Mouse (Mus musculus): ENCODE data around the gene Nrarp. TPM values are rescaled to one million over a fixed set of nuclear protein-coding genes. Genes with fewer than 3 reads are reported as not detected.

Gene Nrarp
- polyA plus RNA-seq, 1 experiment from 2014 or later: 13.6 TPM

- Histone ChIP-seq H3K27ac (ENCODE audit: low read depth, low read length) (no peak overlapping the region; the same call in 1 of the 2 replicates), H3K4me2 (ENCODE audit: low read length) (peak overlapping the region; percentile 83), H3K4me1 (ENCODE audit: control insufficient read depth, insufficient read depth, low read depth, low read length) (peaks cover 17% of the 10 kb centered on the region), H3K9me3 (ENCODE audit: control insufficient read depth, low read length) (no peaks in the 10 kb centered on the region), H3K27me3 (replicated peaks; ENCODE audit: control insufficient read depth, insufficient read depth, low read length) (no peaks in the 10 kb centered on the region), H3K9ac (ENCODE audit: low read depth, low read length) (no peak overlapping the region; the same call in 1 of the 2 replicates), H3K4me3 (ENCODE audit: low read length) (no peak overlapping the region), H3K36me3 (ENCODE audit: control insufficient read depth, insufficient read depth, low read length) (no peaks in the 10 kb centered on the region)
- no peak for ATAC-seq
- 28% methylated on average over 5 of the region's 5 CpGs for whole genome bisulfite sequencing
Measured at GRCm38 (mm10) chr2:25186575-25186930, 6.0 kb downstream of the Nrarp start.

DNA sequence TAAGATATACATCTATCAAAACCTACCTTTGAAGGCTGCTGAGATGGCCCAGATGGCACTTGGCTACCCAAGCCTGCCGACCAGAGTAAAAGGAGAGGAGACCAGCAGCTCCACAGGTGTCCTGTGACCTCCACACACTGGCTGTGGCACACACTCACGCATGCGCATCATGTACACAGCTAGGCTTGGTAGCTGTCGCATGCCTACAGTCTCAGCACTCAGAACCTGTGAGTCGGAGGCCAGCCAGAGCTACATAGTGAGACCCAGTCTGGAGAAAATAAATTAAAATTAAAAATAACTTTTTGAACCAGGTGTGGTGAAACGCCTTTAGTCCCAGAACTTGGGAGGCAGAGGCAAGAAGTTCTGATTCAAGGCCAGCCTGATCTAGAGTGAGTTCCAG lies 7.3 kb downstream of the Nrarp start:
- no peak overlapping the region for H3K9ac ChIP-seq (ENCODE audit: low read depth, low read length)
- peaks cover 11% of the 10 kb centered on the region; the same call in 1 of the 2 replicates for H3K4me1 ChIP-seq (ENCODE audit: control insufficient read depth, insufficient read depth, low read depth, low read length)
- no peak for ATAC-seq
- no peaks in the 10 kb centered on the region for H3K27me3 ChIP-seq (replicated peaks; ENCODE audit: control insufficient read depth, insufficient read depth, low read length)
- no peak overlapping the region for H3K4me3 ChIP-seq (ENCODE audit: low read length)
- no peaks in the 10 kb centered on the region for H3K36me3 ChIP-seq (ENCODE audit: control insufficient read depth, insufficient read depth, low read length)
- no peak overlapping the region for H3K27ac ChIP-seq (ENCODE audit: low read depth, low read length)
- 79% methylated on average over 6 of the region's 6 CpGs for WGBS
- H3K4me2 ChIP-seq (ENCODE audit: low read length): no peak overlapping the region
- no peaks in the 10 kb centered on the region for H3K9me3 ChIP-seq (ENCODE audit: control insufficient read depth, low read length)

GRCm38 (mm10) chr2:25193330-25193770 lies 12.8 kb downstream of the Nrarp start:
- no peak overlapping the region for H3K4me3 ChIP-seq (ENCODE audit: low read length)
- ATAC-seq: peak; percentile 75
- no peaks in the 10 kb centered on the region for H3K4me1 ChIP-seq (ENCODE audit: control insufficient read depth, insufficient read depth, low read depth, low read length)
- no peak overlapping the region for H3K27ac ChIP-seq (ENCODE audit: low read depth, low read length)
- no peak overlapping the region for H3K4me2 ChIP-seq (ENCODE audit: low read length)
- no peaks in the 10 kb centered on the region for H3K9me3 ChIP-seq (ENCODE audit: control insufficient read depth, low read length)
- WGBS: 0% methylated on average over 6 of the region's 6 CpGs
- no peaks in the 10 kb centered on the region for H3K36me3 ChIP-seq (ENCODE audit: control insufficient read depth, insufficient read depth, low read length)
- H3K27me3 ChIP-seq (replicated peaks; ENCODE audit: control insufficient read depth, insufficient read depth, low read length): peaks cover 23% of the 10 kb centered on the region
- H3K9ac ChIP-seq (ENCODE audit: low read depth, low read length): 0 out of 2 replicates have a peak overlapping the region, but pooled peaks have one; percentile 12

DNA sequence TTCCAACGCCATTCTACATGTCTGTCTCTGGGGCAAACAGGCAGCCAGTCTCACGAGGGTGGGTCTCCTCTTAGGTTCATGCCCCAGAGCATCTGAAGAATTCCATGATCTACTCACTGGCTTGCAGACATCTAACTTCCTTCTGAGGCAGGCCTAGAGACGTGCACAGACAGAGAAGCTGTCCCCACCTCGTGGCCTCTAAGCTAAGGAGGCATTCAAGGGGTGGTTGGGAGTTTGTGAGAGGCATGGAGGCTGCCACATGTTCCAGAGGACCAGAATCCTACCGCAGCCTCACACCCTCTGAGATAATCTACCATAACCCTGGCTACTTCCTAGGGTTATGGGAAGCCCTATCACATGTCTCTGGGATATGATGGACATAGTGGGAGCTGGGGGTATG lies 13.4 kb downstream of the Nrarp start:
- no peak overlapping the region for H3K4me3 ChIP-seq (ENCODE audit: low read length)
- no peak overlapping the region for H3K27ac ChIP-seq (ENCODE audit: low read depth, low read length)
- WGBS: 75% methylated on average over 5 of the region's 5 CpGs
- H3K4me1 ChIP-seq (ENCODE audit: control insufficient read depth, insufficient read depth, low read depth, low read length): no peaks in the 10 kb centered on the region
- no peak overlapping the region for H3K9ac ChIP-seq (ENCODE audit: low read depth, low read length)
- ATAC-seq: no peak
- H3K4me2 ChIP-seq (ENCODE audit: low read length): no peak overlapping the region
- peaks cover 23% of the 10 kb centered on the region for H3K27me3 ChIP-seq (replicated peaks; ENCODE audit: control insufficient read depth, insufficient read depth, low read length)
- peaks cover 4% of the 10 kb centered on the region for H3K36me3 ChIP-seq (ENCODE audit: control insufficient read depth, insufficient read depth, low read length)
- H3K9me3 ChIP-seq (ENCODE audit: control insufficient read depth, low read length): no peaks in the 10 kb centered on the region

DNA sequence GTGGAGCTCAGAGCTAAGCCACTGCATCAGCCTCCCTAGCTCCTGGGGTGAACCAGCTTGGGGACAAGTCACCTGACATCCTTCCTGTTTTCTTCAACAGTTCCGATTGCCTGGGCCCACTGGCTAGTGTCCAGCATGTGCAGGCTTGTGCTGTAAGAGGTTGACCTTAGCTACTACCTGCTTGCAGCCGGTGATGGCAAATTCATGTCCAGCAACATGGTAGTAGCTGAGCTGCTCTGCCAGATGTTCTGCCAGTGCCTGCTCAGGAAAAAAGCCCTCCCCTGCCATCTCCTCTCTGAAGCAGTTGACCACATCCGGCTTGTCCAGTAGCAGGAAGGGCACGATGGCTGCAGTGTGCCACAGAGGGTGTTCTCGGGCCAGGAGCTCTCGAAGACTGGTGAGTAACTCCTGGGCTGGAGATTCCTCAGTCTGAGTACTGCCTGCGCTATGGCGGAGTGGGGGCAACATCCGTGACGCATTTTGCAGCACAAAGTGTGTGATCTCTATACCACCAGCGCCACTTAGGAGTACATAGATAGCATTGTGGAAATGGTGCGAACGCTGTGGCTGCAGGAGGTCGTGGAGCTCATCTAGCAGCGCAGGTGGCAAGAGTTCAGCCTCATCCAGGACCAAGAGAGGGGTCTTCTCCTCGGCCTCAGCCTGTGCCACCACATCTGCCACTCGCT lies 14.1 kb downstream of the Nrarp start:
- Histone ChIP-seq H3K27ac (ENCODE audit: low read depth, low read length) (no peak overlapping the region), H3K4me1 (ENCODE audit: control insufficient read depth, insufficient read depth, low read depth, low read length) (no peaks in the 10 kb centered on the region), H3K4me2 (ENCODE audit: low read length) (no peak overlapping the region), H3K9me3 (ENCODE audit: control insufficient read depth, low read length) (no peaks in the 10 kb centered on the region), H3K27me3 (replicated peaks; ENCODE audit: control insufficient read depth, insufficient read depth, low read length) (peaks cover 23% of the 10 kb centered on the region), H3K4me3 (ENCODE audit: low read length) (no peak overlapping the region), H3K9ac (ENCODE audit: low read depth, low read length) (no peak overlapping the region), H3K36me3 (ENCODE audit: control insufficient read depth, insufficient read depth, low read length) (peaks cover 8% of the 10 kb centered on the region)
- 82% methylated on average over 17 of the region's 17 CpGs for WGBS
- ATAC-seq: no peak

GRCm38 (mm10) chr2:25195211-25196156 lies 14.9 kb downstream of the Nrarp start:
- no peaks in the 10 kb centered on the region for H3K9me3 ChIP-seq (ENCODE audit: control insufficient read depth, low read length)
- H3K9ac ChIP-seq (ENCODE audit: low read depth, low read length): 0 out of 2 replicates have a peak overlapping the region, but pooled peaks have one; percentile 7
- 22% methylated on average over 55 of the region's 55 CpGs for WGBS
- no peak overlapping the region for H3K4me3 ChIP-seq (ENCODE audit: low read length)
- H3K4me2 ChIP-seq (ENCODE audit: low read length): 0 out of 2 replicates have a peak overlapping the region, but pooled peaks have one; percentile 13
- H3K27me3 ChIP-seq (replicated peaks; ENCODE audit: control insufficient read depth, insufficient read depth, low read length): peaks cover 23% of the 10 kb centered on the region
- no peak overlapping the region for H3K27ac ChIP-seq (ENCODE audit: low read depth, low read length)
- no peaks in the 10 kb centered on the region for H3K4me1 ChIP-seq (ENCODE audit: control insufficient read depth, insufficient read depth, low read depth, low read length)
- peaks cover 17% of the 10 kb centered on the region for H3K36me3 ChIP-seq (ENCODE audit: control insufficient read depth, insufficient read depth, low read length)
- ATAC-seq: no peak

- no peak for ATAC-seq
- H3K4me3 ChIP-seq (ENCODE audit: low read length): no peak within 1 kb of the TSS
- H3K4me2 ChIP-seq (ENCODE audit: low read length): peak within 1 kb of the TSS; percentile 13; the same call in 1 of the 2 replicates
- H3K27ac ChIP-seq (ENCODE audit: low read depth, low read length): no peak within 1 kb of the TSS
- 12% methylated on average over 8 of the region's 8 CpGs for WGBS
- H3K9ac ChIP-seq (ENCODE audit: low read depth, low read length): 0 out of 2 replicates have a peak within 1 kb of the TSS, but pooled peaks have one; percentile 7
- H3K27me3 ChIP-seq (replicated peaks; ENCODE audit: control insufficient read depth, insufficient read depth, low read length): peaks cover 23% of the 10 kb centered on the region
- H3K36me3 ChIP-seq (ENCODE audit: control insufficient read depth, insufficient read depth, low read length): peaks cover 25% of the 10 kb centered on the region
- no peaks in the 10 kb centered on the region for H3K4me1 ChIP-seq (ENCODE audit: control insufficient read depth, insufficient read depth, low read depth, low read length)
- no peaks in the 10 kb centered on the region for H3K9me3 ChIP-seq (ENCODE audit: control insufficient read depth, low read length)
Measured at GRCm38 (mm10) chr2:25196172-25196954, 15.8 kb downstream of the Nrarp start, which contains the start of gene Tor4a. Gene Tor4a, minus strand, starts transcription at chr2:25196886.

- 22% methylated on average over 2 of the region's 2 CpGs for WGBS
- H3K36me3 ChIP-seq (ENCODE audit: control insufficient read depth, insufficient read depth, low read length): peaks cover 25% of the 10 kb centered on the region
- H3K4me3 ChIP-seq (ENCODE audit: low read length): no peak overlapping the region
- H3K27ac ChIP-seq (ENCODE audit: low read depth, low read length): no peak overlapping the region
- H3K9me3 ChIP-seq (ENCODE audit: control insufficient read depth, low read length): no peaks in the 10 kb centered on the region
- H3K4me1 ChIP-seq (ENCODE audit: control insufficient read depth, insufficient read depth, low read depth, low read length): no peaks in the 10 kb centered on the region
- H3K27me3 ChIP-seq (replicated peaks; ENCODE audit: control insufficient read depth, insufficient read depth, low read length): peaks cover 23% of the 10 kb centered on the region
- H3K4me2 ChIP-seq (ENCODE audit: low read length): no peak overlapping the region; the same call in 1 of the 2 replicates
- H3K9ac ChIP-seq (ENCODE audit: low read depth, low read length): no peak overlapping the region
- ATAC-seq: no peak
Measured at GRCm38 (mm10) chr2:25197191-25197590, 16.6 kb downstream of the Nrarp start.
